Mouse (Mus musculus) ovary, adult 10 weeks (tissue): ENCODE data around the gene Ecpas. TPM values are rescaled to one million over a fixed set of nuclear protein-coding genes. Genes with fewer than 3 reads are reported as not detected.

Experiments
- polyA plus RNA-seq: library from polyadenylated mRNA; stranded (reverse); fragments of 350-450 nt; fragmentation: Illumina TruSeq; extraction: RNeasy Lipid Tissue Mini Kit (QIAGEN cat#74804); gene quantifications from one replicate; pipeline ENCODE4 v1.2.3, GENCODE M21; 2014

Gene Ecpas
- 151 TPM for polyA plus RNA-seq

GRCm38 (mm10) chr4:58912629-58913335 lies at the start of gene Ecpas:
TSS of gene Ecpas (minus strand) at chr4:58912749.

GRCm38 (mm10) chr4:58943420-58944205 lies 31.1 kb upstream of the Ecpas start, which contains the start of gene Zkscan16:
TSS of gene Zkscan16 (plus strand) at chr4:58943628.

GRCm38 (mm10) chr4:58787616-58788015 lies 124.9 kb downstream of the Ecpas start, which contains the start of gene Olfr267:
TSS of gene Olfr267 (minus strand) at chr4:58787716.

Other genes starting within 250 kb of the Ecpas start
- not detected for gene Olfr267, start 125.0 kb downstream of the Ecpas start, polyA plus RNA-seq
- gene Zkscan16, start 30.9 kb upstream of the Ecpas start, polyA plus RNA-seq, result 2.6 TPM
- 14.3 TPM for gene Ptgr1, start 74.4 kb upstream of the Ecpas start, polyA plus RNA-seq
- gene Dnajc25, start 82.3 kb upstream of the Ecpas start, polyA plus RNA-seq, result 36.6 TPM
- gene Gm20503, start 90.5 kb upstream of the Ecpas start, polyA plus RNA-seq, result not detected
- gene Gng10, start 122.3 kb upstream of the Ecpas start, polyA plus RNA-seq, result 166 TPM
- 2.8 TPM for gene AI481877, start 226.2 kb upstream of the Ecpas start, polyA plus RNA-seq